Mouse (Mus musculus): Measurements from ENCODE around the gene 1700069L16Rik. TPM values are rescaled to one million over a fixed set of nuclear protein-coding genes. Genes with fewer than 3 reads are reported as not detected.

Gene 1700069L16Rik
- total RNA-seq, 2 experiments from 2014 or later: not detected

- DNase-seq (ENCODE audit: low spot score in 2 of 2): no peak
Observed at GRCm38 (mm10) chr5:113690866-113691265, 33.7 kb downstream of the 1700069L16Rik start.

GRCm38 (mm10) chr5:113690069-113690548 lies 34.5 kb downstream of the 1700069L16Rik start:
- no peak for DNase-seq (ENCODE audit: low spot score in 2 of 2)

- no peak for DNase-seq (ENCODE audit: low spot score in 2 of 2)
Observed at GRCm38 (mm10) chr5:113687514-113687913, 37.1 kb downstream of the 1700069L16Rik start.

GRCm38 (mm10) chr5:113685471-113685870 lies 39.1 kb downstream of the 1700069L16Rik start:
- DNase-seq (ENCODE audit: low spot score in 2 of 2): no peak

- no peak for DNase-seq (ENCODE audit: low spot score in 2 of 2)
Observed at GRCm38 (mm10) chr5:113683246-113683645, 41.3 kb downstream of the 1700069L16Rik start.

GRCm38 (mm10) chr5:113682472-113682871 lies 42.1 kb downstream of the 1700069L16Rik start:
- DNase-seq (ENCODE audit: low spot score in 2 of 2): no peak

GRCm38 (mm10) chr5:113681219-113681618 lies 43.4 kb downstream of the 1700069L16Rik start:
- DNase-seq (ENCODE audit: low spot score in 2 of 2): no peak

- DNase-seq (ENCODE audit: low spot score in 2 of 2): no peak
Observed at GRCm38 (mm10) chr5:113679509-113679908, 45.1 kb downstream of the 1700069L16Rik start.

- DNase-seq (ENCODE audit: low spot score in 2 of 2): no peak
Observed at GRCm38 (mm10) chr5:113678743-113679452, 45.7 kb downstream of the 1700069L16Rik start.

GRCm38 (mm10) chr5:113677541-113677940 lies 47.0 kb downstream of the 1700069L16Rik start:
- DNase-seq (ENCODE audit: low spot score in 2 of 2): no peak

- no peak for DNase-seq (ENCODE audit: low spot score in 2 of 2)
Observed at GRCm38 (mm10) chr5:113674851-113675250, 49.7 kb downstream of the 1700069L16Rik start.

- DNase-seq (ENCODE audit: low spot score in 2 of 2): peak; percentile 3 to 19
Observed at GRCm38 (mm10) chr5:113672456-113672855, 52.1 kb downstream of the 1700069L16Rik start.

- no peak for DNase-seq (ENCODE audit: low spot score in 2 of 2)
Observed at GRCm38 (mm10) chr5:113670597-113670996, 54.0 kb downstream of the 1700069L16Rik start.

- DNase-seq (ENCODE audit: low spot score in 2 of 2): no peak
Observed at GRCm38 (mm10) chr5:113670110-113670509, 54.5 kb downstream of the 1700069L16Rik start.

- DNase-seq (ENCODE audit: low spot score in 2 of 2): no peak
Observed at GRCm38 (mm10) chr5:113664629-113665195, 59.9 kb downstream of the 1700069L16Rik start.

GRCm38 (mm10) chr5:113664127-113664526 lies 60.4 kb downstream of the 1700069L16Rik start:
- no peak for DNase-seq (ENCODE audit: low spot score in 2 of 2)

GRCm38 (mm10) chr5:113660872-113661271 lies 63.7 kb downstream of the 1700069L16Rik start:
- no peak for DNase-seq (ENCODE audit: low spot score in 2 of 2)

GRCm38 (mm10) chr5:113654821-113655220 lies 69.8 kb downstream of the 1700069L16Rik start:
- no peak for DNase-seq (ENCODE audit: low spot score in 2 of 2)

- DNase-seq (ENCODE audit: low spot score in 2 of 2): no peak
Observed at GRCm38 (mm10) chr5:113654206-113654605, 70.4 kb downstream of the 1700069L16Rik start.

GRCm38 (mm10) chr5:113652215-113652614 lies 72.4 kb downstream of the 1700069L16Rik start:
- no peak for DNase-seq (ENCODE audit: low spot score in 2 of 2)

GRCm38 (mm10) chr5:113650035-113650865 lies 74.3 kb downstream of the 1700069L16Rik start, which contains the start of gene Cmklr1:
Gene Cmklr1, minus strand, starts transcription at chr5:113650426.
- no peak for DNase-seq (ENCODE audit: low spot score in 2 of 2)

Data from left cerebral cortex, adult 18-20 months (tissue).